Mouse (Mus musculus) heart, embryonic 11.5 days (tissue): ENCODE measurements around the gene Morn5. TPM values are rescaled to one million over a fixed set of nuclear protein-coding genes. Genes with fewer than 3 reads are reported as not detected.

Experiments
- ATAC-seq: fragments of 200-750 bp; cut with Nextera tagmentation; replicated peaks from 2 replicates; pipeline ENCODE4 v1.8.0; 2017; ENCODE audit warnings: moderate library complexity; ENCODE audit not compliant: insufficient number of reproducible peaks, low FRiP score, low TSS enrichment
- H3K27ac ChIP-seq: fragments of 300-500 bp; sonication (generic); 2 replicates; pipeline ENCODE4 v1.5.1; 2014; ENCODE audit warnings: mild to moderate bottlenecking, low read depth, low read length
- H3K27me3 ChIP-seq: fragments of 300-500 bp; sonication (generic); 2 replicates; pipeline ENCODE4 v1.6.1; 2014; ENCODE audit warnings: mild to moderate bottlenecking, low read length, mixed read lengths; ENCODE audit not compliant: control insufficient read depth, insufficient read depth
- H3K36me3 ChIP-seq: fragments of 300-500 bp; sonication (generic); 2 replicates; pipeline ENCODE4 v1.6.1; 2014; ENCODE audit warnings: mild to moderate bottlenecking, low read length, moderate library complexity, mixed read lengths; ENCODE audit not compliant: control insufficient read depth, insufficient read depth
- H3K4me1 ChIP-seq: fragments of 300-500 bp; sonication (generic); 2 replicates; pipeline ENCODE4 v1.6.1; 2014; ENCODE audit warnings: low read length; ENCODE audit not compliant: control insufficient read depth, insufficient read depth
- H3K4me2 ChIP-seq: fragments of 300-500 bp; sonication (generic); 2 replicates; pipeline ENCODE4 v1.6.1; 2014; ENCODE audit warnings: mild to moderate bottlenecking, moderate library complexity
- H3K4me3 ChIP-seq: fragments of 300-500 bp; sonication (generic); 2 replicates; pipeline ENCODE4 v1.5.1; 2014; ENCODE audit warnings: low read depth, low read length
- H3K9ac ChIP-seq: fragments of 300-500 bp; sonication (generic); 2 replicates; pipeline ENCODE4 v1.6.1; 2014; ENCODE audit warnings: mild to moderate bottlenecking, low read depth, low read length, moderate library complexity
- H3K9me3 ChIP-seq: fragments of 300-500 bp; sonication (generic); replicated peaks from 2 replicates; pipeline ENCODE4 v1.6.1; 2016; ENCODE audit warnings: low read length; ENCODE audit not compliant: control insufficient read depth
- whole genome bisulfite sequencing: fragments of 180-500 bp; shearing (Covaris S2); extraction: QIAGEN DNeasy Blood & Tissue Kit; methylation state at CpG from one replicate; pipeline ENCODE4 v1.1.7; 2014; ENCODE audit not compliant: insufficient replicate concordance; 5-methylcytosine and 5-hydroxymethylcytosine counted together
- polyA plus RNA-seq: library from polyadenylated mRNA; unstranded; fragments of >200 nt; fragmentation: Nextera tagmentation; extraction: Ambion mirVana; gene quantifications from 2 replicates; pipeline ENCODE4 v1.2.1, GENCODE M21; 2014

Gene Morn5
- polyA plus RNA-seq, 1 experiment from 2014 or later: 0.23 TPM

DNA sequence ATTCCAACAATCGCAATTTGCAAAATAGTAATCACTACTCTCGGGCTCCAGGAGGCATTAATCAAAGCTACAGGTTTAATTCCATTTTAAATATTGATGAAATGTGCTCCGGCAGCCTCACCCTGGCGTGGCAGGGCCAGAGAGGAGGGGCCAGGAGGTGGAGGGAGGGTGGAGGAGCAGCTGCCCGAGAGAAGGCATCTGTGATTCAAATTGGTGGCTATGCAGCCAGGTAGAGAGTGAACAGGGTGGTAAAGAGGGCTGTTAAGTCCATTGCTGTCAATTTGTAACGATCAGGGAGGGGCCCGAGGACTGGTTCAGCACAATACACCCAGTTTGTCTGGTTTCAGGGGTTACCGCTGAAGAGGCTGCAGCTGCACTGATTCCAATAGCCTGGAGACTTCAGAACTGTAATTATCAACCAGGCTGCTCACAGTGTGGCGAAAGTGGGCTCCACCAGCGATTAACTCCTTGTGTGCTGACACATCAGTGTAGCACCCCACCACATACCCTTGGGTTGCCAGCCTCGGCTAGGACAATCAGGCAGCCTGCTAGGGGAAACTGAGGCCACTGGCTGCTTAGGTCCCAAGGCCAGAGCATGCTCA, 28.0 kb downstream of the Morn5 start:
- H3K9me3 ChIP-seq: no peaks in the 10 kb centered on the region
- WGBS: 20% methylated on average over 11 of the region's 11 CpGs
- no peak for ATAC-seq
- peaks cover 17% of the 10 kb centered on the region for H3K27me3 ChIP-seq
- no peak overlapping the region for H3K4me3 ChIP-seq
- H3K4me1 ChIP-seq: 0 out of 2 replicates have a peak, but pooled peaks cover 4% of the 10 kb centered on the region
- H3K9ac ChIP-seq: no peak overlapping the region
- H3K36me3 ChIP-seq: no peaks in the 10 kb centered on the region
- H3K4me2 ChIP-seq: no peak overlapping the region
- no peak overlapping the region for H3K27ac ChIP-seq

DNA sequence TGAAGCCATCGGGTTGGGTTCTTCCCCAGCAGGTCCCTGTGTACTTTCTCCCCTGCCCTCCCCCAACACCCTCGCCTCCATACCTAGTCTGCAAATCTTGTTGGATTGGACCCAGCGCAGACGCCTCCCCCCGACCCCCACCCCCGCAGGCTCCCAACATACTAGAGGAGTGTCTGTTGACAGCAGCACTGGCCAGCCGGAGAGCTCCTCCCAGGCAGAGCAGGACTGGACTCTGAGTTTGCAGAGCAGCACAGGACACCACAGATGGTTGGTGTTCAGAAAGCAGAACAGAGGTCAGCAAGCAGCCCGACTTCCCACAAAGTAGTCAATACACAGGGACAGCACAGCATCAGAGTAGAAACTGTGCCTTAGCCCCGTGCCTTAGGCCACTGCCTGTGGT, 32.2 kb downstream of the Morn5 start:
- H3K27ac ChIP-seq: no peak overlapping the region
- H3K4me1 ChIP-seq: 0 out of 2 replicates have a peak, but pooled peaks cover 4% of the 10 kb centered on the region
- H3K4me3 ChIP-seq: no peak overlapping the region
- H3K27me3 ChIP-seq: peaks cover 21% of the 10 kb centered on the region
- no peak overlapping the region for H3K9ac ChIP-seq
- no peak overlapping the region for H3K4me2 ChIP-seq
- no peaks in the 10 kb centered on the region for H3K36me3 ChIP-seq
- no peaks in the 10 kb centered on the region for H3K9me3 ChIP-seq
- WGBS: 27% methylated on average over 9 of the region's 9 CpGs
- ATAC-seq: no peak

DNA sequence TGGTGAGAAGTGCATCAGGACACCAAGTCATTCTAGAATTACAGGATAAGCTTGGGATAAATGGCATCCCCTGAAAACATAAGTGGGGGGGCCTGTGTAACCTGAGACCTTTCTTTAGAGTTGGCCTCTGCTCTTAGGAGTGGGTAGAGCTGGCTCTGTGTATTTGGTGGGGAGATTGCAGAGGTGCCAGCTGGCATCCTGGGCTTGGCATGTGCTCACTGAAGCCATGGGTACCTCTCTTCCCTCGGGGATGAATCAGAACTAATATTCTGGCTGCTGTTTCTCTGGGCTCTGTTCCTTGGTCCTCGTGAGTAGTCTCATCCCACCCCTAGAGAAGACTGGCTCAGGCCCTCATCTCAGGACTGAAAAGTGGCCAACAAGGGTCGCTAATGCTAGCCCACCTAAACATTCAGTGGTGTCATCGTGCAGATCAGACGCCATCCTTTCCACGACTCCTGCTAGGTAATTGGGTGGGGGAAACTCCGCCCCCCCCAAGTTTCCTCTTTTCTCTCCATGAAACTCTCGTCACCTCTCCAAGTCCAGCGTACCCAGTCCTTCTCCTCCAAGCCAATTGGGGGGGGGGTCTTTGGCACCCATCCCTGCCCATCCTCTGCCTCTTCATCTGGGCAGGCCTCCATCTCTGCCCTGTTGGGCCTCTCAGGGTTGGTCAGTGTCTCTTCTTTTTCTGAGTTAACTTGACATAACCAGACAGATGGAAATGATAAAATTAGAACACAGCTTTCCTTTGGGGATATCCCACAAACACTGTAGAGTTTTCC, 33.7 kb downstream of the Morn5 start:
- WGBS: 67% methylated on average over 9 of the region's 9 CpGs
- Histone ChIP-seq H3K27me3 (peaks cover 27% of the 10 kb centered on the region), H3K4me3 (no peak overlapping the region), H3K9ac (no peak overlapping the region), H3K36me3 (no peaks in the 10 kb centered on the region), H3K4me1 (0 out of 2 replicates have a peak, but pooled peaks cover 4% of the 10 kb centered on the region), H3K9me3 (no peaks in the 10 kb centered on the region), H3K4me2 (no peak overlapping the region), H3K27ac (no peak overlapping the region)
- ATAC-seq: no peak

DNA sequence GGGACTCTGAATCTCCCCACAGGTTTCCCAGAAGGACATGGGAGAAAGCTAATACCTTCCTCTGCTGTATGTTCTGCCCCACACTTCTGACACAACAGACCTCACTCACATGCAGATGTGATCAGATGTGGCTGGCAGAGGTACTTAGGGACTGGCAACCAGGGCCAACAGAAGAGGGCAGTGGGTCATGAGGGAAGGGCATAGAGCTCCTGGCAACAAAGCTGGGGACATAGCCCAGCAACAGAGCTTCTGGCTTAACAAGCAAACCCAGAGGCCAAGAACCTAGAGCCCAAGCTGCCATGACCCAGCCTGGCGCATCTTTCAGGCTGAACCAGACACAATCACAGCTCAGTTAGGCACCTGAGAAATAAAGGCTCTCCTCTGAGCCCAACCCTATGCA, 35.8 kb downstream of the Morn5 start:
- WGBS: 80% methylated on average over 1 of the region's 1 CpGs
- ATAC-seq: no peak
- no peak overlapping the region for H3K27ac ChIP-seq
- no peak overlapping the region for H3K9ac ChIP-seq
- H3K9me3 ChIP-seq: no peaks in the 10 kb centered on the region
- H3K4me2 ChIP-seq: no peak overlapping the region
- H3K4me3 ChIP-seq: no peak overlapping the region
- H3K36me3 ChIP-seq: no peaks in the 10 kb centered on the region
- 0 out of 2 replicates have a peak, but pooled peaks cover 4% of the 10 kb centered on the region for H3K4me1 ChIP-seq
- H3K27me3 ChIP-seq: peaks cover 40% of the 10 kb centered on the region

DNA sequence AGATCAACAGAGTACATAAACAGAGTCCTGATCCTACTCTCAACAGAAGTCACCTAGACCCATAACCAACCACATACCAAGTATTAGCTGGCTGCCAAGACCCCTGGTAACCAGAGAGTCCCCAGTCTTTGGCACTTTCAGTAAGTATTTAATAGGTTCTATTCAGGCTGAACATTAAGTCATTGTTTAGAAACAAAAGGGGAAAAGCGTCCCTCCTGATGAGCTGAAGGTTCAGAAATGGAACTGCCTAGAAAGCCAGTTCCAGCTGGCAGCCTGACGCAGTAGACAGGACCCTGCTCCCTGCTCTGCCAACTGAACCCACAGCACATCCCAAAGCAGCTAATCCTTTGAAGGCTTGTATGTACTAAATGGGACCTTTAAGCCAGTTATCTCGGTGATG, 39.9 kb downstream of the Morn5 start:
- Histone ChIP-seq H3K4me2 (no peak overlapping the region), H3K27me3 (peaks cover 79% of the 10 kb centered on the region), H3K9ac (no peak overlapping the region), H3K4me3 (no peak overlapping the region), H3K4me1 (peaks cover 9% of the 10 kb centered on the region; the same call in 1 of the 2 replicates), H3K27ac (no peak overlapping the region), H3K9me3 (no peaks in the 10 kb centered on the region), H3K36me3 (no peaks in the 10 kb centered on the region)
- ATAC-seq: no peak
- 60% methylated on average over 3 of the region's 3 CpGs for WGBS

DNA sequence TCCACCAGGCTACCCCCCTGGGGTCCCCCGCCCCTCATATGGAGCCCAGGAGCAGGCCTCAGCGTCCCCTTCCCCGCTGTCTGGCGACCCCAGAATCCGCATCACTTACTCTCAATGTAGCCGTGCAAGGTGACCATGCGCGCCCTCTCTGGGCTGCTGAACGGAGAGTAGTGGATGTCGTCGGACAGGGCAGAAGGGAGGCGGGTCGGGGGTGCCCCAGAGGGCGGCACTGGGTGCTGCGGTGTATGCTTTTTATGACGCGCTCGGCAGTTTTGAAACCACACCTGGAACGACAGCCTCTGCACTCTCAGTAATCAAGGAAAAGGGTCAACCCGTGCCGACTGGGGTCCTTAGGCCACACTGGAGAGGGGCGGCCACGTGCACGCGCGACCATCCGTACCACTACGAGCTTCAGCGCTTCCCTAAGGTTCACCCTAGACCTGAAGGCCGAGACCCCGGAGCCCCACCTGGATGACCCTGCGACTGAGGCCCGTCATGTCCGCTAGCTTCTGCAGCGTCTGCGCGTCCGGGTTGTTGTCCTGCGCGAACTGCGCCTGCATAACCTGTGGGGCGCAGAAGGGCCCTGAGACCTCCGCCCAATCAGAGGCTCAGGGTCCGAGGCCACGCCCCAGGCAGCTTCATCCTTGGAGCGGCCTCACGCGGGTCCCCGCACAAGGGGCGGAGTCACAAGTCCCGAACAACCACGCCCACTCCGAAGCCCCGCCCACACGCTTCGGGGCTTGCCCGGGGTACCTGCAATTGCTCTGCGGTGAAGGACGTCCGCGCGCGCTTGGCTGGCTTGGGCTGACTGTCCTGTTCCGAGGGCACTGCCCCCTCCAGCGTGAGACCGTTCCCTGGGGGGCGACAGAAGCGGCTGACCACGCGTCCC, 41.8 kb downstream of the Morn5 start:
- Histone ChIP-seq H3K27ac (no peak overlapping the region), H3K9ac (no peak overlapping the region), H3K4me3 (peak overlapping the region; percentile 50), H3K36me3 (no peaks in the 10 kb centered on the region), H3K9me3 (no peaks in the 10 kb centered on the region), H3K4me1 (peaks cover 9% of the 10 kb centered on the region; the same call in 1 of the 2 replicates), H3K4me2 (peak overlapping the region; percentile 84), H3K27me3 (peaks cover 96% of the 10 kb centered on the region)
- 1% methylated on average over 70 of the region's 70 CpGs for WGBS
- peak; percentile 77 for ATAC-seq

DNA sequence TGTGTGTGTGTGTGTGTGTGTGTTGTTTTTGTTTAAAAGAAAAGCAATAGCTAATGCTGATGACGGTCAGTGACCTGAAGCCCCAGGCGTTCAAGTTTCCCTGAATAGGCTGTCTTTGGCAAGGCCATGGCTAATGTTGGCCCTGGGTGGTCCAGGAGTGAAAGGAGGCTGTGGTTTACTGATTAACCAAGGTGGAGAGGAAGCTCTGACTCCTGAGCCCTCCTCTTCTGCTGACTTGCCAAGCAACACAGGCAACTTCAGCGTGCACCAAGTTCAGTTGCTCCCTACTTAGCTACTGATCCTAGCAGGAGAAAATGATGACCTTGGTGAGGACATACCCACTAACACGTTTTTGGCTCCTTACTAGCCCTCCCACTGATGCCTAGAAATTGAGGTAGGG, 43.5 kb downstream of the Morn5 start:
- no peak overlapping the region for H3K9ac ChIP-seq
- no peaks in the 10 kb centered on the region for H3K36me3 ChIP-seq
- H3K27me3 ChIP-seq: peaks cover 99% of the 10 kb centered on the region
- no peak overlapping the region for H3K27ac ChIP-seq
- H3K9me3 ChIP-seq: no peaks in the 10 kb centered on the region
- H3K4me3 ChIP-seq: no peak overlapping the region
- no peak for ATAC-seq
- peaks cover 9% of the 10 kb centered on the region; the same call in 1 of the 2 replicates for H3K4me1 ChIP-seq
- H3K4me2 ChIP-seq: no peak overlapping the region
- 8% methylated on average over 4 of the region's 4 CpGs for WGBS

DNA sequence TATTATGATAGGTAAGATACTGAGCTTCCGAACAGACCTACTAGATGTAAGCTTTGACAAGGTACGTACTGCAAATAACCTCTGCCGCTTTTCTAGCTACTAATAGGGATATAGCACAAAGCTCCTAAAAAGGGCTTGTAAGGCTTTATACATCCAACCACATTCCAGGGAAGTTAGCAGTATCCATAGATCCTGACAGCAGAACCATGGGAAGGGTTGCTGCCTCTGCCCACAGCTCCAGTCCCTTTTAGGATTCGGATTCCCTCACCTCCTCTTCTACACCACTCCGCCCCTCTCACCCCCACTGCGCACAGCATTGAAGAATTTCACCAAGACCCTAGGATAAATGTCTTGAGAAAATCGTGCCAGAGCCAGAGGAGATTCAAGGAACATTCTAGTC, 44.0 kb downstream of the Morn5 start:
- no peak overlapping the region for H3K4me2 ChIP-seq
- no peak overlapping the region for H3K9ac ChIP-seq
- H3K4me3 ChIP-seq: no peak overlapping the region
- H3K36me3 ChIP-seq: no peaks in the 10 kb centered on the region
- H3K27me3 ChIP-seq: peaks cover 99% of the 10 kb centered on the region
- H3K27ac ChIP-seq: no peak overlapping the region
- no peak for ATAC-seq
- H3K4me1 ChIP-seq: peaks cover 9% of the 10 kb centered on the region; the same call in 1 of the 2 replicates
- 21% methylated on average over 7 of the region's 7 CpGs for WGBS
- H3K9me3 ChIP-seq: no peaks in the 10 kb centered on the region
